29 mouse cellular contexts compared by ENCODE assay signal in genomic region chr11:11555563-11555962, GRCm38 (mm10).
DNase-seq lines count a peak whose midpoint lies in the region; ATAC-seq lines count a peak whose summit lies in the region.
"Had no signal": no experiment of that assay in that cellular context is flagged by ENCODE, and none has a peak within 500 bp of the region (broad histone marks: within the 10 kb centered on the region; RNA-seq: fewer than 3 reads in every experiment).

No protein-coding gene starts in this region.

- WGBS in heart, embryonic 10.5 days, result 71% methylated on average over 8 of the region's 8 CpGs
- 83% methylated on average over 8 of the region's 8 CpGs for WGBS in kidney, embryonic 14.5 days

- peak; percentile 60 for DNase-seq in heart, embryonic 10.5 days (ENCODE audit: low spot score)
- no peak for DNase-seq in heart, adult 8-10 months (ENCODE audit: low spot score)
- DNase-seq in kidney, postnatal 10 days, result peak; percentile 9
- DNase-seq in kidney, postnatal 14 days, result peak; percentile 9
- DNase-seq in thymus, postnatal 25 days, result peak; percentile 49
- no peak for DNase-seq in urinary bladder, postnatal 14 days (ENCODE audit: low spot score)
- DNase-seq in testis, postnatal 10 days (ENCODE audit: low spot score), result no peak
- DNase-seq: adrenal gland, postnatal 10 days; cerebellum, adult 11-12 months; cerebellum, adult 9-11 months; embryo, embryonic 11 days; gastrocnemius, postnatal 25 days; heart, adult 18-20 months; heart, postnatal 10 days; right cerebral cortex, adult 18-20 months; spleen, adult 18-20 months had no signal

- no peaks in the 10 kb centered on the region for H3K4me1 ChIP-seq in heart, embryonic 10.5 days
- H3K4me1 ChIP-seq in kidney, embryonic 14.5 days (ENCODE audit: control insufficient read depth, insufficient read depth, low read length), result no peaks in the 10 kb centered on the region
- H3K4me1 ChIP-seq: embryonic facial prominence, embryonic 12.5 days; hindbrain, embryonic 10.5 days; hindbrain, embryonic 15.5 days; limb, embryonic 13.5 days; lung, embryonic 15.5 days; midbrain, embryonic 10.5 days; midbrain, embryonic 15.5 days had no signal

- H3K9ac ChIP-seq in kidney, embryonic 14.5 days (ENCODE audit: low read depth, low read length), result no peak overlapping the region
- H3K9ac ChIP-seq: embryonic facial prominence, embryonic 12.5 days; heart, embryonic 13.5 days; hindbrain, embryonic 15.5 days; limb, embryonic 13.5 days; lung, embryonic 15.5 days; midbrain, embryonic 15.5 days had no signal

- no peaks in the 10 kb centered on the region for H3K36me3 ChIP-seq in heart, embryonic 10.5 days
- H3K36me3 ChIP-seq in kidney, embryonic 14.5 days (ENCODE audit: control insufficient read depth, insufficient read depth, low read length), result no peaks in the 10 kb centered on the region
- H3K36me3 ChIP-seq: embryonic facial prominence, embryonic 12.5 days; G1E; heart, embryonic 13.5 days; hindbrain, embryonic 10.5 days; hindbrain, embryonic 15.5 days; limb, embryonic 13.5 days; lung, embryonic 15.5 days; midbrain, embryonic 10.5 days; midbrain, embryonic 15.5 days had no signal

- H3K27me3 ChIP-seq in heart, embryonic 10.5 days (ENCODE audit: insufficient read depth, poor library complexity, severe bottlenecking), result no peaks in the 10 kb centered on the region
- H3K27me3 ChIP-seq in kidney, embryonic 14.5 days (ENCODE audit: control insufficient read depth, insufficient read depth, low read length), result no peaks in the 10 kb centered on the region
- H3K27me3 ChIP-seq: embryonic facial prominence, embryonic 12.5 days; hindbrain, embryonic 15.5 days; lung, embryonic 15.5 days; midbrain, embryonic 15.5 days had no signal

- ATAC-seq in kidney, embryonic 14.5 days (ENCODE audit: low FRiP score, low TSS enrichment), result no peak
- ATAC-seq: forebrain, embryonic 14.5 days; midbrain, embryonic 15.5 days; Patski had no signal

- H3K9me3 ChIP-seq in heart, embryonic 10.5 days, result no peaks in the 10 kb centered on the region
- H3K9me3 ChIP-seq in kidney, embryonic 14.5 days (ENCODE audit: control insufficient read depth, low read length), result no peaks in the 10 kb centered on the region
- H3K9me3 ChIP-seq: embryonic facial prominence, embryonic 12.5 days; G1E; heart, embryonic 13.5 days; hindbrain, embryonic 10.5 days; hindbrain, embryonic 15.5 days; limb, embryonic 13.5 days; lung, embryonic 15.5 days; midbrain, embryonic 10.5 days; midbrain, embryonic 15.5 days had no signal

- H3K4me3 ChIP-seq in heart, embryonic 10.5 days, result no peak overlapping the region
- no peak overlapping the region for H3K4me3 ChIP-seq in kidney, embryonic 14.5 days (ENCODE audit: low read length)
- H3K4me3 ChIP-seq: embryonic facial prominence, embryonic 12.5 days; heart, embryonic 13.5 days; hindbrain, embryonic 10.5 days; hindbrain, embryonic 15.5 days; limb, embryonic 13.5 days; lung, embryonic 15.5 days; midbrain, embryonic 10.5 days; midbrain, embryonic 15.5 days had no signal

- H3K27ac ChIP-seq in heart, embryonic 10.5 days, result no peak overlapping the region
- no peak overlapping the region for H3K27ac ChIP-seq in kidney, embryonic 14.5 days (ENCODE audit: low read depth, low read length)
- H3K27ac ChIP-seq: embryonic facial prominence, embryonic 12.5 days; heart, embryonic 13.5 days; hindbrain, embryonic 10.5 days; hindbrain, embryonic 15.5 days; limb, embryonic 13.5 days; lung, embryonic 15.5 days; midbrain, embryonic 10.5 days; midbrain, embryonic 15.5 days had no signal

- no peak overlapping the region for H3K4me2 ChIP-seq in kidney, embryonic 14.5 days (replicated peaks; ENCODE audit: low read depth, low read length)
- H3K4me2 ChIP-seq: embryonic facial prominence, embryonic 12.5 days; heart, embryonic 13.5 days; hindbrain, embryonic 15.5 days; limb, embryonic 13.5 days; liver, embryonic 11.5 days; lung, embryonic 15.5 days; midbrain, embryonic 15.5 days had no signal

Comparison
In these comparisons a context has a peak if more than half of its experiments do, and no peak if none do; other contexts are left out.
1. DNase-seq: peak in heart, embryonic 10.5 days (single experiment), kidney, postnatal 10 days (single experiment), kidney, postnatal 14 days (single experiment) and thymus, postnatal 25 days (single experiment); none in heart, adult 8-10 months (single experiment), urinary bladder, postnatal 14 days (single experiment) and testis, postnatal 10 days (single experiment).